Mouse (Mus musculus): ENCODE measurements around the gene Slc52a3. TPM values are rescaled to one million over a fixed set of nuclear protein-coding genes. Genes with fewer than 3 reads are reported as not detected.

The Slc52a3 gene
- polyA plus RNA-seq, 1 experiment, result 0.08 TPM

DNA sequence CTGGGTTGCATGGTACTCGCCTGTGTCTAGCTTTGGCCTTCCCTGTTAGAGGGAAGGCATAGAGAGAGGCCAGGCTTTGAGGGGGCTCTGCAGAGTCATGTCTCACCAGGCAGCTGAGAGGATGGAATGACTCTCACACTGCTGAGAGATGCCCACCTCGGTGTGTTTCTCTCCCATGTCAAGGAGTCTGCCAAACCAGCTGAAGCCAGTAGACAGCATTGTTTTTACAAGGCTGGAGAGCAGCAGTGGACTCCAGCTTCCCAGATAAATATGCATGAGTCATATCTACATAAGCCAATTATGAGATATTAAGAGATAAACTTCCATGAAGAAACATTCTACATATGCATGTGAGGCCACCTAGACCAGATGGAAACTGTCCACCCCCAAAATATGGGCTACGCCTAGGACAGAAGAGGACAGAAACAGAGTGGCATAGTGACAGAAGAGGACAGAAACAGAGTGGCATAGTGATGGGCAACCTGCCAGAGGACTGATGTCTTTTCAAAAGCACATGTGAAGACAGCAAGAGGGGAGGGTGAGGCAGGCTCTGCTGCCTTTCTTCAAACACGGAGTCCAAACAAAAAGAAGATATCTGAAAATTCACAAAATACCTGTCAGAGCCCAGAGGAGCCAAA, 39.7 kb upstream of the Slc52a3 start:
- H3K36me3 ChIP-seq (ENCODE audit: control insufficient read depth, insufficient read depth), result no peaks in the 10 kb centered on the region
- no peak overlapping the region for H3ac ChIP-seq (ENCODE audit: control insufficient read depth, insufficient read length, low read depth)
- TF ChIP-seq MYOG (IDR thresholded peaks at IDR 0.05; ENCODE audit: control insufficient read depth, extremely low read depth, insufficient read length), result no peak
- H3K79me2 ChIP-seq (ENCODE audit: control insufficient read depth, insufficient read depth), result no peaks in the 10 kb centered on the region
- H3K79me3 ChIP-seq (ENCODE audit: low read depth), result no peaks in the 10 kb centered on the region
- no peak overlapping the region for H3K4me3 ChIP-seq (ENCODE audit: insufficient read depth, poor library complexity, severe bottlenecking)
- H3K27me3 ChIP-seq (ENCODE audit: control insufficient read depth, insufficient read depth, insufficient read length), result no peaks in the 10 kb centered on the region

- Histone ChIP-seq H3K27me3 (ENCODE audit: control insufficient read depth, insufficient read depth, insufficient read length) (no peaks in the 10 kb centered on the region), H3ac (ENCODE audit: control insufficient read depth, insufficient read length, low read depth) (no peak overlapping the region), H3K79me2 (ENCODE audit: control insufficient read depth, insufficient read depth) (no peaks in the 10 kb centered on the region), H3K79me3 (ENCODE audit: low read depth) (no peaks in the 10 kb centered on the region), H3K36me3 (ENCODE audit: control insufficient read depth, insufficient read depth) (no peaks in the 10 kb centered on the region), H3K4me3 (ENCODE audit: insufficient read depth, poor library complexity, severe bottlenecking) (no peak overlapping the region)
- TF ChIP-seq CTCF (IDR thresholded peaks at IDR 0.05; ENCODE audit: control insufficient read depth, insufficient read depth, insufficient read length) (no peak), CEBPB (IDR thresholded peaks at IDR 0.05; ENCODE audit: low read depth) (no peak), MAX (IDR thresholded peaks at IDR 0.05) (no peak), FOSL1 (IDR thresholded peaks at IDR 0.05; ENCODE audit: insufficient read depth, low read length, poor library complexity, severe bottlenecking) (no peak), USF1 (IDR thresholded peaks at IDR 0.05; ENCODE audit: low read depth) (no peak), MYOD1 (IDR thresholded peaks at IDR 0.05; ENCODE audit: control insufficient read depth, insufficient read length, low read depth) (no peak), MYOG (IDR thresholded peaks at IDR 0.05; ENCODE audit: control insufficient read depth, extremely low read depth, insufficient read length) (no peak)
These were observed 37.0 kb upstream of the Slc52a3 start for GRCm38 (mm10) chr2:151959274-151959673.

- Histone ChIP-seq H3K4me3 (ENCODE audit: insufficient read depth, poor library complexity, severe bottlenecking) (no peak overlapping the region), H3K36me3 (ENCODE audit: control insufficient read depth, insufficient read depth) (no peaks in the 10 kb centered on the region), H3K27me3 (ENCODE audit: control insufficient read depth, insufficient read depth, insufficient read length) (no peaks in the 10 kb centered on the region), H3ac (ENCODE audit: control insufficient read depth, insufficient read length, low read depth) (peak overlapping the region; percentile 8), H3K79me3 (ENCODE audit: low read depth) (no peaks in the 10 kb centered on the region), H3K79me2 (ENCODE audit: control insufficient read depth, insufficient read depth) (no peaks in the 10 kb centered on the region)
- no peak for TF ChIP-seq CTCF (IDR thresholded peaks at IDR 0.05; ENCODE audit: control insufficient read depth, insufficient read depth, insufficient read length)
- TF ChIP-seq MYOD1 (IDR thresholded peaks at IDR 0.05; ENCODE audit: control insufficient read depth, insufficient read length, low read depth), result peak; percentile 56
- no peak for TF ChIP-seq FOSL1 (IDR thresholded peaks at IDR 0.05; ENCODE audit: insufficient read depth, low read length, poor library complexity, severe bottlenecking)
These were observed 34.8 kb upstream of the Slc52a3 start for GRCm38 (mm10) chr2:151961284-151962196.

- peak; percentile 37 for TF ChIP-seq MYOD1 (IDR thresholded peaks at IDR 0.05; ENCODE audit: control insufficient read depth, insufficient read length, low read depth)
- peak; percentile 70 for TF ChIP-seq MAX (IDR thresholded peaks at IDR 0.05)
- TF ChIP-seq FOSL1 (IDR thresholded peaks at IDR 0.05; ENCODE audit: insufficient read depth, low read length, poor library complexity, severe bottlenecking), result peak; percentile 92
- no peak for TF ChIP-seq MYOG (IDR thresholded peaks at IDR 0.05; ENCODE audit: control insufficient read depth, extremely low read depth, insufficient read length)
- no peaks in the 10 kb centered on the region for H3K36me3 ChIP-seq (ENCODE audit: control insufficient read depth, insufficient read depth)
- H3K4me3 ChIP-seq (ENCODE audit: insufficient read depth, poor library complexity, severe bottlenecking), result no peak overlapping the region
These were observed 33.8 kb upstream of the Slc52a3 start for GRCm38 (mm10) chr2:151962474-151962873.

DNA sequence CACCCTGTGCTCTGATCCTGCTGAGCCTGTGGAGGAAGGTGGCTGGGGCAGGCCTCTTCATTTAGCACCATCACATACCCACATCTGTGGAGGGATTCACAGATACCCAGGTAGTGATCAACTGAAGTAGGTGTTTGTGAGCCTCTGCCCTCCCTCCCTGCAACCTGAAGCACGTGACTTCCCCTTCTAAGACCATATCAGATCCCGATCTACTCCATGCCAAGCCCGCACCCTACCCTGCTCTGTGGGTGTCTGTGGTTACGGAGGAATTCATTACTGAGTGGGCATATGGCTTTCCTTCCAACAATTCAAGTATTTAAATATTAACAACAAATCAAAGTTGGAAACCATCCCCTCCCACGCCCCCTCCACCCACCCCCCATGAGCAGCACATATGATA, 33.0 kb upstream of the Slc52a3 start:
- H3K4me3 ChIP-seq (ENCODE audit: insufficient read depth, poor library complexity, severe bottlenecking), result no peak overlapping the region
- H3K79me3 ChIP-seq (ENCODE audit: low read depth), result peaks cover under 1% of the 10 kb centered on the region
- no peak for TF ChIP-seq MYOG (IDR thresholded peaks at IDR 0.05; ENCODE audit: control insufficient read depth, extremely low read depth, insufficient read length)
- no peak for TF ChIP-seq CTCF (IDR thresholded peaks at IDR 0.05; ENCODE audit: control insufficient read depth, insufficient read depth, insufficient read length)
- TF ChIP-seq CEBPB (IDR thresholded peaks at IDR 0.05; ENCODE audit: low read depth), result no peak
- peak; percentile 52 for TF ChIP-seq USF1 (IDR thresholded peaks at IDR 0.05; ENCODE audit: low read depth)
- peak overlapping the region; percentile 47 for H3ac ChIP-seq (ENCODE audit: control insufficient read depth, insufficient read length, low read depth)
- no peaks in the 10 kb centered on the region for H3K27me3 ChIP-seq (ENCODE audit: control insufficient read depth, insufficient read depth, insufficient read length)
- no peaks in the 10 kb centered on the region for H3K79me2 ChIP-seq (ENCODE audit: control insufficient read depth, insufficient read depth)
- H3K36me3 ChIP-seq (ENCODE audit: control insufficient read depth, insufficient read depth), result peaks cover 3% of the 10 kb centered on the region

More at GRCm38 (mm10) chr2:151962474-151962873, 33.8 kb upstream of the Slc52a3 start:
- Histone ChIP-seq H3ac (ENCODE audit: control insufficient read depth, insufficient read length, low read depth) (no peak overlapping the region), H3K79me2 (ENCODE audit: control insufficient read depth, insufficient read depth) (no peaks in the 10 kb centered on the region), H3K27me3 (ENCODE audit: control insufficient read depth, insufficient read depth, insufficient read length) (no peaks in the 10 kb centered on the region), H3K79me3 (ENCODE audit: low read depth) (no peaks in the 10 kb centered on the region)

GRCm38 (mm10) chr2:151964052-151964451, 32.3 kb upstream of the Slc52a3 start:
- Histone ChIP-seq H3K4me3 (ENCODE audit: insufficient read depth, poor library complexity, severe bottlenecking) (no peak overlapping the region), H3ac (ENCODE audit: control insufficient read depth, insufficient read length, low read depth) (no peak overlapping the region)
- TF ChIP-seq MYOD1 (IDR thresholded peaks at IDR 0.05; ENCODE audit: control insufficient read depth, insufficient read length, low read depth), result peak; percentile 3
- no peak for TF ChIP-seq CEBPB (IDR thresholded peaks at IDR 0.05; ENCODE audit: low read depth)

More at GRCm38 (mm10) chr2:151964052-151964451, 32.3 kb upstream of the Slc52a3 start:
- Histone ChIP-seq H3K36me3 (ENCODE audit: control insufficient read depth, insufficient read depth) (peaks cover 11% of the 10 kb centered on the region), H3K27me3 (ENCODE audit: control insufficient read depth, insufficient read depth, insufficient read length) (no peaks in the 10 kb centered on the region), H3K79me3 (ENCODE audit: low read depth) (peaks cover 2% of the 10 kb centered on the region), H3K79me2 (ENCODE audit: control insufficient read depth, insufficient read depth) (no peaks in the 10 kb centered on the region)
